Mouse (Mus musculus) forebrain, embryonic 12.5 days (tissue): Measurements from ENCODE around the gene Myl9. TPM values are rescaled to one million over a fixed set of nuclear protein-coding genes. Genes with fewer than 3 reads are reported as not detected.
A peak's percentile ranks its signal among the peaks of the same experiment; 100 is the strongest.

Experiments used
- ATAC-seq: fragments of 200-750 bp; cut with Nextera tagmentation; 2 replicates; pipeline ENCODE4 v1.8.0; 2017; ENCODE audit warnings: moderate TSS enrichment; ENCODE audit not compliant: low FRiP score
- H3K27ac ChIP-seq: fragments of 300-500 bp; sonication (generic); 2 replicates; pipeline ENCODE4 v1.5.1; 2016; ENCODE audit warnings: mild to moderate bottlenecking
- H3K27me3 ChIP-seq: fragments of 300-500 bp; sonication (generic); 2 replicates; pipeline ENCODE4 v1.6.1; 2016; ENCODE audit warnings: mild to moderate bottlenecking
- H3K36me3 ChIP-seq: fragments of 300-500 bp; sonication (generic); replicated peaks from 2 replicates; pipeline ENCODE4 v1.6.1; 2016; ENCODE audit warnings: mild to moderate bottlenecking
- H3K4me1 ChIP-seq: fragments of 300-500 bp; sonication (generic); 2 replicates; pipeline ENCODE4 v1.6.1; 2016
- H3K4me2 ChIP-seq: fragments of 300-500 bp; sonication (generic); 2 replicates; pipeline ENCODE4 v1.6.1; 2016; ENCODE audit warnings: mild to moderate bottlenecking, moderate library complexity
- H3K4me3 ChIP-seq: fragments of 300-500 bp; sonication (generic); replicated peaks from 2 replicates; pipeline ENCODE4 v1.5.1; 2016; ENCODE audit warnings: mild to moderate bottlenecking
- H3K9ac ChIP-seq: fragments of 300-500 bp; sonication (generic); 2 replicates; pipeline ENCODE4 v1.6.1; 2016; ENCODE audit warnings: mild to moderate bottlenecking
- H3K9me3 ChIP-seq: fragments of 300-500 bp; sonication (generic); 2 replicates; pipeline ENCODE4 v1.6.1; 2016
- WGBS: fragments of 180-500 bp; shearing (Covaris S2); methylation state at CpG from one replicate; pipeline ENCODE4 v1.1.7; 2016; 5-methylcytosine and 5-hydroxymethylcytosine counted together
- polyA plus RNA-seq: library from polyadenylated mRNA; unstranded; fragments of >200 nt; fragmentation: Nextera tagmentation; extraction: Ambion mirVana; gene quantifications from 2 replicates; pipeline ENCODE4 v1.2.1, GENCODE M21; 2016

Gene Myl9
- polyA plus RNA-seq, 1 experiment from 2014 or later, result 95.4 TPM

GRCm38 (mm10) chr2:156766227-156767019, 8.8 kb upstream of the Myl9 start:
- H3K27ac ChIP-seq, result no peak overlapping the region
- H3K27me3 ChIP-seq, result no peaks in the 10 kb centered on the region
- no peaks in the 10 kb centered on the region for H3K4me1 ChIP-seq
- H3K9me3 ChIP-seq, result no peaks in the 10 kb centered on the region
- H3K4me2 ChIP-seq, result no peak overlapping the region
- H3K4me3 ChIP-seq, result no peak overlapping the region
- WGBS, result 87% methylated on average over 10 of the region's 10 CpGs
- peaks cover 28% of the 10 kb centered on the region for H3K36me3 ChIP-seq
- H3K9ac ChIP-seq, result no peak overlapping the region
- no peak for ATAC-seq

- Histone ChIP-seq H3K36me3 (peaks cover 21% of the 10 kb centered on the region), H3K27me3 (no peaks in the 10 kb centered on the region), H3K9ac (no peak overlapping the region), H3K4me2 (no peak overlapping the region), H3K4me3 (no peak overlapping the region), H3K4me1 (no peaks in the 10 kb centered on the region), H3K9me3 (no peaks in the 10 kb centered on the region), H3K27ac (peak overlapping the region; percentile 26; the same call in 1 of the 2 replicates)
- WGBS, result 78% methylated on average over 5 of the region's 5 CpGs
- no peak for ATAC-seq
Observed at GRCm38 (mm10) chr2:156767108-156767507, 8.1 kb upstream of the Myl9 start.

GRCm38 (mm10) chr2:156769274-156769673, 5.9 kb upstream of the Myl9 start:
- WGBS, result 88% methylated on average over 12 of the region's 12 CpGs
- no peaks in the 10 kb centered on the region for H3K9me3 ChIP-seq
- H3K9ac ChIP-seq, result no peak overlapping the region
- no peak overlapping the region for H3K27ac ChIP-seq
- no peak for ATAC-seq
- H3K4me3 ChIP-seq, result no peak overlapping the region
- no peak overlapping the region for H3K4me2 ChIP-seq
- no peaks in the 10 kb centered on the region for H3K27me3 ChIP-seq
- H3K36me3 ChIP-seq, result no peaks in the 10 kb centered on the region
- peaks cover under 1% of the 10 kb centered on the region; the same call in 1 of the 2 replicates for H3K4me1 ChIP-seq

GRCm38 (mm10) chr2:156773470-156773869, 1.8 kb upstream of the Myl9 start:
- ATAC-seq, result no peak
- Histone ChIP-seq H3K9me3 (no peaks in the 10 kb centered on the region), H3K4me3 (no peak overlapping the region), H3K9ac (no peak overlapping the region), H3K27ac (no peak overlapping the region), H3K36me3 (no peaks in the 10 kb centered on the region), H3K27me3 (peaks cover 15% of the 10 kb centered on the region), H3K4me2 (no peak overlapping the region), H3K4me1 (peaks cover 22% of the 10 kb centered on the region)

- peaks cover 22% of the 10 kb centered on the region for H3K4me1 ChIP-seq
- peak overlapping the region; percentile 47; the same call in 1 of the 2 replicates for H3K27ac ChIP-seq
- H3K9me3 ChIP-seq, result no peaks in the 10 kb centered on the region
- peak overlapping the region; percentile 60; the same call in 1 of the 2 replicates for H3K9ac ChIP-seq
- H3K4me3 ChIP-seq, result no peak overlapping the region; the same call in 1 of the 2 replicates
- no peaks in the 10 kb centered on the region for H3K36me3 ChIP-seq
- H3K4me2 ChIP-seq, result peak overlapping the region; percentile 75
- peaks cover 15% of the 10 kb centered on the region for H3K27me3 ChIP-seq
- no peak for ATAC-seq
- 74% methylated on average over 13 of the region's 13 CpGs for WGBS
Observed at GRCm38 (mm10) chr2:156774035-156774737, 1.0 kb upstream of the Myl9 start.

- peaks cover 15% of the 10 kb centered on the region for H3K27me3 ChIP-seq
- no peak; the same call in 1 of the 2 replicates for ATAC-seq
- H3K27ac ChIP-seq, result peak overlapping the region; percentile 42; the same call in 1 of the 2 replicates
Observed at GRCm38 (mm10) chr2:156775455-156776435, 525 bp downstream of the Myl9 start.

GRCm38 (mm10) chr2:156776907-156777306, 1.7 kb downstream of the Myl9 start:
- H3K4me3 ChIP-seq, result no peak overlapping the region
- H3K4me1 ChIP-seq, result peaks cover 31% of the 10 kb centered on the region
- H3K27ac ChIP-seq, result no peak overlapping the region
- ATAC-seq, result no peak
- no peak overlapping the region for H3K9ac ChIP-seq
- 83% methylated on average over 2 of the region's 2 CpGs for WGBS
- no peaks in the 10 kb centered on the region for H3K9me3 ChIP-seq
- H3K27me3 ChIP-seq, result peaks cover 15% of the 10 kb centered on the region
- H3K36me3 ChIP-seq, result no peaks in the 10 kb centered on the region
- H3K4me2 ChIP-seq, result no peak overlapping the region

More at GRCm38 (mm10) chr2:156775455-156776435, 525 bp downstream of the Myl9 start:
- WGBS, result 38% methylated on average over 17 of the region's 17 CpGs
- Histone ChIP-seq H3K4me1 (peaks cover 27% of the 10 kb centered on the region), H3K9ac (peak overlapping the region; percentile 60), H3K4me3 (peak overlapping the region; percentile 40), H3K36me3 (no peaks in the 10 kb centered on the region), H3K9me3 (no peaks in the 10 kb centered on the region), H3K4me2 (peak overlapping the region; percentile 75)

- peaks cover 15% of the 10 kb centered on the region for H3K27me3 ChIP-seq
- no peak overlapping the region for H3K27ac ChIP-seq
- no peaks in the 10 kb centered on the region for H3K36me3 ChIP-seq
- 73% methylated on average over 7 of the region's 7 CpGs for WGBS
- no peak overlapping the region for H3K4me3 ChIP-seq
- ATAC-seq, result no peak
- H3K9ac ChIP-seq, result no peak overlapping the region
- H3K4me1 ChIP-seq, result peaks cover 31% of the 10 kb centered on the region
- no peak overlapping the region for H3K4me2 ChIP-seq
- H3K9me3 ChIP-seq, result no peaks in the 10 kb centered on the region
Observed at GRCm38 (mm10) chr2:156777326-156778004, 2.2 kb downstream of the Myl9 start.

- Histone ChIP-seq H3K27ac (no peak overlapping the region), H3K27me3 (peaks cover 15% of the 10 kb centered on the region), H3K36me3 (no peaks in the 10 kb centered on the region), H3K9ac (no peak overlapping the region), H3K4me2 (no peak overlapping the region), H3K4me3 (no peak overlapping the region), H3K4me1 (peaks cover 31% of the 10 kb centered on the region), H3K9me3 (no peaks in the 10 kb centered on the region)
- 91% methylated on average over 8 of the region's 8 CpGs for WGBS
- no peak for ATAC-seq
Observed at GRCm38 (mm10) chr2:156778571-156778970, 3.4 kb downstream of the Myl9 start.

- H3K4me2 ChIP-seq, result no peak overlapping the region
- ATAC-seq, result no peak
- H3K27ac ChIP-seq, result no peak overlapping the region
- peaks cover 31% of the 10 kb centered on the region for H3K4me1 ChIP-seq
- no peak overlapping the region for H3K4me3 ChIP-seq
- peaks cover 15% of the 10 kb centered on the region for H3K27me3 ChIP-seq
- H3K36me3 ChIP-seq, result no peaks in the 10 kb centered on the region
- H3K9me3 ChIP-seq, result no peaks in the 10 kb centered on the region
- no peak overlapping the region for H3K9ac ChIP-seq
- WGBS, result 85% methylated on average over 5 of the region's 5 CpGs
Observed at GRCm38 (mm10) chr2:156779036-156779435, 3.8 kb downstream of the Myl9 start.

- Histone ChIP-seq H3K9me3 (no peaks in the 10 kb centered on the region), H3K4me3 (no peak overlapping the region), H3K27me3 (peaks cover 15% of the 10 kb centered on the region), H3K4me2 (no peak overlapping the region), H3K4me1 (peaks cover 29% of the 10 kb centered on the region), H3K36me3 (no peaks in the 10 kb centered on the region), H3K9ac (no peak overlapping the region), H3K27ac (no peak overlapping the region)
- no peak for ATAC-seq
- 71% methylated on average over 2 of the region's 2 CpGs for WGBS
Observed at GRCm38 (mm10) chr2:156779488-156779887, 4.3 kb downstream of the Myl9 start.
